Mouse (Mus musculus): Measurements from ENCODE around the gene Rnf38. TPM values are rescaled to one million over a fixed set of nuclear protein-coding genes. Genes with fewer than 3 reads are reported as not detected.

Rnf38 gene
- polyA plus RNA-seq, 2 experiments from 2014 or later, result 27.5 to 27.7 TPM

- no peak for ATAC-seq
Observed at GRCm38 (mm10) chr4:44115046-44115445, 118.5 kb downstream of the Rnf38 start.

- no peak for ATAC-seq
Observed at GRCm38 (mm10) chr4:44113393-44114138, 120.0 kb downstream of the Rnf38 start.

DNA sequence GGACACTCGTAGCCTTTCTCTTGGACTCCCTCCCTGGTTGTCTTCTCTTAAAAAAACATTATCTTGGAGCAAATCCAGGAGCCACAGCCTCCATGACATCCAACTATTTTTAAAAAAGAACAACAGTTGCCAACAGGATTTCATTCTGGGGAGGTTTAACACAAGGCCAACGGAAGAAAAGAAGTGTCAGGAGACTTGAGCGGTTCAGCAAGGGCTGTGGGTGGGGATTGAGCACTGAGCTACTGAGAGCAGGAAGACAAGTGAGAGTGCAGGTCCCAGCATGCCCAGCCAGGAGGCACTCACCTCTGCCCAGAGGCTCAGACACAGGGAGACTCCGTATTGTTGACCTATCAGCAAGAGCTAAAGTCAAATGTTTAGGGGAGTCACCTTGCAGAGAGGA is 120.8 kb downstream of the Rnf38 start:
- ATAC-seq, result no peak

DNA sequence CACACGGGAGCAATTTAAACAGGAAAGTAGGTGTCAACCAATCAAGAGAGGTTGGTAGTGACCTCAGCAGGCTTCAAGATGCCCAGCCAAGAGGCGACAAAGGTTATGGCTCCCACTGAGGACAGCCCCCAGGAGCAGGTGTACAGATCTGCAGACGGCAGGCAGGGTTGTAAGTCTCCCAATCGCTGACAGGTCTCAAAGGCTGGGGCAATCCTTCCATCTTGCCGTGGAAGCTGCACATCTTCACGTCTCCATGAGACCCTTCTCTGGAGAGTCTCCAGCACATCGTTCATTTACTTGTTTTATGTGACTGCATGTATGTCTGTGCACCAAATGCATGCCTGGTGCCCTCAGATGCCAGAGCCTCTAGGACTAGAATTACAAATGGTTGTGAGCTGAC is 122.8 kb downstream of the Rnf38 start:
- no peak for ATAC-seq

DNA sequence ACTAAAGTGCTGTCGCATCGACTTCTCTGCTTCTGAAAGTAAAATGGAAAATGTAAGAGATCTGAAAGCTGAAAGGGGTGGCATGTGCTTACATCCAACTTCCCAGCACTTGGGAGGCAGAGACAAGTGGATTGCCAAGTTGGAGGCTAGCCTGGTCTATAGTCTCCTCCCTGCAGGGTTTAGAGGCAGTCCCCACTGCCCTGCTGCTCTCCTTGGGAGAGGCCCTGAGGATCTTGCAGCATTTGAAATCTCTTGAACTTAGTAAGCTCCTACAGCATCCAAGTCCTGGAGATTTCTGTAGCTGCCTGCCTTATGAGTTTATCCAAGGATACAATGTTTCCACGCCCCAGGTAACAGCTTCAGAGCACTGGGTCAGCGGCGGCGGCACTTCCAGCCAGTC is 125.3 kb downstream of the Rnf38 start:
- no peak for ATAC-seq

GRCm38 (mm10) chr4:44107339-44107738 is 126.2 kb downstream of the Rnf38 start:
- no peak for ATAC-seq

- ATAC-seq, result peak; percentile 63
Observed at GRCm38 (mm10) chr4:44106297-44106821, 127.2 kb downstream of the Rnf38 start.

GRCm38 (mm10) chr4:44104195-44104917 is 129.2 kb downstream of the Rnf38 start:
- no peak for ATAC-seq

DNA sequence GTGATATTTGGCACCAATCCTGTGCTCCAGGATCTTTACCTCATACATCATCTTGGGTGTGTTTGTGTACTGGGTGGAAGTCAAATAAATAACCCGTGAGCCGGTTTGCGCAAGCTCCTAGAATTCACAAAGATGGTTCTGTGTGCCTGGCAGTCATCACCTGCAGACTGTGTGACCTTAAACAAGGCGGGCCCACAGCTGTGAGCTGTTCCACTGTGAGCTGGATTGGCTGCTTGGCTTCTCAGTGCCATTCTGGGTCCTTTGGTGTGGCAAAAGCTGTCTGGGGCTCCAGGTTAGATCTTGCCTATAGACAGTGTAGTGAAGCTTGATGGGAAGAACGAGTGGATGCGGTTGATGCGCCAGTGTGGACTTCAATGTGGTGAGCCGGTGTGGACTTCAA is 130.0 kb downstream of the Rnf38 start:
- no peak for ATAC-seq

GRCm38 (mm10) chr4:44097576-44098335 is 135.8 kb downstream of the Rnf38 start:
- no peak for ATAC-seq

DNA sequence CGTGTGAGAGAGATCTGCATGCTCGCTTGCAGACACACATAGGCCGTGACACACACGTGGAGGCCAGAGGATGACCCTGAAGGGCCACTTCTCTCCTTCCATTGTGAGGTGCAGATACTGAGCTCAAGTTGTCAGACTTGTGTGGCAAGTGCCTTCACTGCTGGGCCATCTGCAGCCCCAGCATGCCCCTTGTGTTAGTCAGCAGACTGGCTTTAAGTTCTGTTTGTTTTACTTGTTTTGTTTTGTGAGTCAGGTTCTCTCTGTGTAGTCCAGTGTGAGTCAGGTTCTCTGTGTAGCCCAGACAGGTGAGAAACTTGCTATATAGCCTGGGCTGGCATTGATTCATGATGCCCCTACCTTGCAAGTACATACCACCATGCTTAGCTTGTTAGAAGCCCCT is 139.1 kb downstream of the Rnf38 start:
- ATAC-seq, result no peak

DNA sequence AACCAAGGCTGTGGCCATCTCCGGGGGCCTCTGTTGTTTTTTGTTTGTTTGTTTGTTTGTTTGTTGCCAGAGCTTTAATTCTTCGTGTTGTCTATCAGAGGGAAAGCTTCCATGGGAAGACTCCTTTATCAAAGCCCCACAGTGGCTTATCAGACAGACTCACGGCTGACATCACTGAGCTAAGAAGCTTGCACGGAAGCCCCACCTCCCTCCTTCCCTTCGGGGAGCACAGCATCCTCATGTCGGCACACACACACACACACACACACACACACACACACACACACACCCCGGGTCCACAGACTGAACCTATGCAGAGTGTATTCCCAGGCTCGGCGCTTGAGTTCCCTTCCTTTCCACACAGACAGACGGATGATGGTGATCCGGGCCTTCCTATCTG is 141.2 kb downstream of the Rnf38 start:
- ATAC-seq, result no peak

- no peak for ATAC-seq
Observed at GRCm38 (mm10) chr4:44085566-44085965, 148.0 kb downstream of the Rnf38 start.

- ATAC-seq, result no peak
Observed at GRCm38 (mm10) chr4:44084602-44085325, 148.8 kb downstream of the Rnf38 start.

DNA sequence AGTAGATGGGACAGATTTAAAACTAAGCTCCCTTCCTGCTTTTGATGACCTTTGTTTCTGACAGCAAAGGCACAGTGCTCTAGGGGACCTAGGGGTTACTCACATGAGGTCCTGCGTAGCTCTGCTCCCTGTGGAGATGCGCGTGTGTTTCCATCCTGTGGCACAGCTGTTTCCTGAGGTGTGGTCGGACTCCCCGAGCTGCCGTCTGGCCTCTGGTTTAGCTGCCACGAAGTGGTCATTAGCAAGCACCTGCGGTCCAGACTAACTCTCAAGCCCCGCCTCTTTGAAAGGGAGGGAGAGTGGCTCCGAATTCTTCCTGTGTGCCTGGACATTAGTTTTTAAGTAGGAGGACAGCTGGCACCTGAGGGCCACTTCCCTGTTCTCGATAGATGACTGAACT is 149.6 kb downstream of the Rnf38 start, which contains the start of gene Gne:
Gene Gne, minus strand, starts transcription at position 233 of the 400 bp plus-strand sequence.
- no peak for ATAC-seq

GRCm38 (mm10) chr4:44078358-44078933 is 155.1 kb downstream of the Rnf38 start:
- no peak for ATAC-seq

Other genes with a start within 250 kb of the Rnf38 start
- gene Clta, start 229.3 kb downstream of the Rnf38 start, polyA plus RNA-seq (2017; shearing (Covaris generic)), result 10 to 100 TPM; 66.1 to 83.6 TPM
- 10 to 100 TPM; 20.5 to 20.9 TPM for gene Gne, start 149.6 kb downstream of the Rnf38 start, polyA plus RNA-seq (2017; shearing (Covaris generic))
- gene Melk, start 67.1 kb upstream of the Rnf38 start, polyA plus RNA-seq (2017; shearing (Covaris generic)), result 1 to 10 TPM; 5.2 to 8.1 TPM

All from CD4-positive, CD25-positive, alpha-beta regulatory T cell, adult 4 months (primary cell).